In the genomic region with DNA sequence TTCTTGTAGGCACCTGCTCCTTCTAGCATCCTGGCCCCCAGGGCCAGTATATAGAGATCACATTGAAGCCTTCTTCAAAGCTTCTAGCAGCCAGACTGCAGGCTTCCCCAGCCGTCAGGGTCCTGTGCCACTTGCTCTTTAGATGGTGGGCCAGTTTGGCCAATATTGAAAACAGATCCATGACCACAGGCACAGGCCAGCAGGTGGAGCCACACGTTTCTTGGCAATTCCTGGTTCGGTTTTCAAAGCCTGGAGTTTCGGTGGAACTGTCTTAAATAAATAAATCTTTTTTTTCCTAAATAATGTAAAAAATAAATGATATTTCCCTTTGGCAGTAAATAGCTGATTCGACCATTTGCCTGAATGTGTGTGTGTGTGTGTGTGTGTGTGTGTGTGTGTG, we compare ENCODE assay signal across 9 mouse cellular contexts.
A peak's percentile ranks its signal among the peaks of the same experiment; 100 is the strongest.
DNase-seq lines count a peak whose midpoint lies in the region; ATAC-seq and TF ChIP-seq lines count a peak whose summit lies in the region.
"Had no signal": no experiment of that assay in that cellular context is flagged by ENCODE, and none has a peak within 500 bp of the region (broad histone marks: within the 10 kb centered on the region; RNA-seq: fewer than 3 reads in every experiment).

No protein-coding gene starts in this region.

- H3K27ac ChIP-seq in liver, embryonic 14.5 days, result no peak overlapping the region

- no peak overlapping the region for H3K4me2 ChIP-seq in liver, embryonic 14.5 days (ENCODE audit: low read depth)

- H3K27me3 ChIP-seq in liver, embryonic 14.5 days (ENCODE audit: control insufficient read depth, insufficient read depth, low read length), result no peaks in the 10 kb centered on the region

- DNase-seq in heart, postnatal 10 days, result peak; percentile 54 to 75
- DNase-seq in heart, adult 8-10 months (ENCODE audit: low spot score), result no peak
- DNase-seq in 3T3-L1 (ENCODE audit: low read depth, low spot score), result peak; percentile 48
- peak; percentile 48 for DNase-seq in adipocyte (ENCODE audit: low spot score)
- DNase-seq in gastrocnemius, postnatal 14 days, result peak; percentile 54
- DNase-seq in liver, embryonic 14.5 days (ENCODE audit: low read depth in 3 of 3, low spot score in 3 of 3), result no peak
- DNase-seq in right cerebral cortex, postnatal 25 days, result peak; percentile 13

- no peak overlapping the region for H3K4me3 ChIP-seq in liver, embryonic 14.5 days (ENCODE audit: insufficient read depth in 1 of 2, low read depth in 2 of 2, low read length in 2 of 2)
- H3K4me3 ChIP-seq: myocyte had no signal

- no peaks in the 10 kb centered on the region for H3K9me3 ChIP-seq in liver, embryonic 14.5 days (ENCODE audit: control insufficient read depth, low read length)

- TF ChIP-seq EP300 in liver, embryonic 14.5 days (IDR thresholded peaks at IDR 0.05; ENCODE audit: low read depth), result no peak

- 38% methylated on average over 5 of the region's 5 CpGs for WGBS in liver, embryonic 14.5 days (ENCODE audit: insufficient replicate concordance)

- no peak overlapping the region for H3K9ac ChIP-seq in liver, embryonic 14.5 days (replicated peaks)

- TF ChIP-seq CTCF in liver, embryonic 14.5 days (IDR thresholded peaks at IDR 0.05; ENCODE audit: low read depth), result peak; percentile 52

- no peak for ATAC-seq in liver, embryonic 14.5 days (ENCODE audit: insufficient read depth)
- no peak for ATAC-seq in megakaryocyte progenitor cell, adult 5-6 weeks (replicated peaks; ENCODE audit: poor library complexity)

- no peaks in the 10 kb centered on the region for H3K4me1 ChIP-seq in liver, embryonic 14.5 days (replicated peaks; ENCODE audit: control insufficient read depth in 2 of 2, insufficient read depth in 2 of 2, low read length in 1 of 2)

- intact Hi-C loops in heart, postnatal 10 days (cut with DNase I), result loop anchor here (2.0 to 5.0 kb wide), 3 partner anchors 28 to 275 kb away; no protein-coding TSS in a partner anchor
- intact Hi-C loops in gastrocnemius, postnatal 14 days (cut with DNase I; ENCODE audit: low total_unique reads), result loop anchor here (10.0 kb wide), 1 partner anchor 118 kb away; no protein-coding TSS in a partner anchor

- H3K36me3 ChIP-seq in liver, embryonic 14.5 days (replicated peaks; ENCODE audit: control insufficient read depth, insufficient read depth, low read depth), result no peaks in the 10 kb centered on the region

Comparison
In these comparisons a context has a peak if more than half of its experiments do, and no peak if none do; other contexts are left out.
1. DNase-seq: peak in heart, postnatal 10 days (2 of 2), 3T3-L1 (single experiment), adipocyte (single experiment), gastrocnemius, postnatal 14 days (single experiment) and right cerebral cortex, postnatal 25 days (single experiment); none in heart, adult 8-10 months (single experiment) and liver, embryonic 14.5 days (0 of 3).